Mouse (Mus musculus): ENCODE measurements around the gene Dhcr24.

Dhcr24 gene

DNA sequence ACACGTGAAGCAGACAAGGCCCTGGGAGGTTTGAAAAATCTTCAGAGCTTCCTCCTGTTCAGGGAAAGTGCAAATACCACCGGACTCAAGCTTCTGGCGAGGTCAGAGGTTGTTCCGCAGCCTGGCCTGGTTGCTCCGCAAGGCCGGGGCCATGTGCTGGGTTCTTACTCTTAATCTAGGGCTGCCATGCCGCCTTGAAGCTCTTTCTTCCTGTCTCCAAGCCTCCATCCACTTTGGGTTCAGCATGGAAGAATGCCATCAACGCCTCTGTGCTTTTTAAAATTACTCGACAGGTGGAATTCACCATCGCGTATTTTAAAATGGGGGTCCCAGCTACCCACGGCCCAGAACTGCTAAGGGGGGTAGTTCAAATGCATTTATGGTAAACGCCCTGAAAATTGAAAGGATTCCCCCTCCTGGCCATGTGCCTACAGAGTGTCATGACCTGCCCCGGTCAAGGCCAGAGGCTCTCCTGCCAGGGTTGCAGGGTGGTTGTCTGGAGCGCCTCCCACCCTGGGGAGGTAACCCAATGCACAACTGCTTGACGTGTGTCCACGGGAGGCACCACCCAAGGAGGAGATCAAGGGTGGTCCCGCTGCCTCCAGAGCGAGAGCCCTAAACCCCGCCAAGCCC is 509 bp upstream of the Dhcr24 start:
- DNase-seq (ENCODE audit: low spot score in 2 of 2): no peak

DNA sequence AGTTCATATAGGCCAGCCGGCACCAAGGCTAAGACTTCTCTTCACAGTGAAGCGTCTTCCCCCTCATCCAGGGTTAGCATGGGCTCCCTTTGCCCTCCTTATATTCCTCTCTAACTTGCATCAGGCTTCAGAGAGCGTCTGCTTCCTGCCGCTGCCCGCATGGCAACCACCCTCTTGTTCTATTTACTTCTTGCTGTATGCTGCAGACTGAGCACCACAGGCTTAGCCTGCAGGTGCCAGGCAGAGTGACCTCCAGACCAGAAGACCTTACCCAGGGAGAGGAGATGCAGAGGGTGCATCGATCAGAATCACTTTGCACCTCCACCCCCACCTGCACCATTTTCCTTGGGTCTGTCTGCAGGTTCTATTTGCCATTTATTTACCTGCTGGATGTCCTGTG is 1.2 kb downstream of the Dhcr24 start:
- no peak for DNase-seq (ENCODE audit: low spot score in 2 of 2)

DNA sequence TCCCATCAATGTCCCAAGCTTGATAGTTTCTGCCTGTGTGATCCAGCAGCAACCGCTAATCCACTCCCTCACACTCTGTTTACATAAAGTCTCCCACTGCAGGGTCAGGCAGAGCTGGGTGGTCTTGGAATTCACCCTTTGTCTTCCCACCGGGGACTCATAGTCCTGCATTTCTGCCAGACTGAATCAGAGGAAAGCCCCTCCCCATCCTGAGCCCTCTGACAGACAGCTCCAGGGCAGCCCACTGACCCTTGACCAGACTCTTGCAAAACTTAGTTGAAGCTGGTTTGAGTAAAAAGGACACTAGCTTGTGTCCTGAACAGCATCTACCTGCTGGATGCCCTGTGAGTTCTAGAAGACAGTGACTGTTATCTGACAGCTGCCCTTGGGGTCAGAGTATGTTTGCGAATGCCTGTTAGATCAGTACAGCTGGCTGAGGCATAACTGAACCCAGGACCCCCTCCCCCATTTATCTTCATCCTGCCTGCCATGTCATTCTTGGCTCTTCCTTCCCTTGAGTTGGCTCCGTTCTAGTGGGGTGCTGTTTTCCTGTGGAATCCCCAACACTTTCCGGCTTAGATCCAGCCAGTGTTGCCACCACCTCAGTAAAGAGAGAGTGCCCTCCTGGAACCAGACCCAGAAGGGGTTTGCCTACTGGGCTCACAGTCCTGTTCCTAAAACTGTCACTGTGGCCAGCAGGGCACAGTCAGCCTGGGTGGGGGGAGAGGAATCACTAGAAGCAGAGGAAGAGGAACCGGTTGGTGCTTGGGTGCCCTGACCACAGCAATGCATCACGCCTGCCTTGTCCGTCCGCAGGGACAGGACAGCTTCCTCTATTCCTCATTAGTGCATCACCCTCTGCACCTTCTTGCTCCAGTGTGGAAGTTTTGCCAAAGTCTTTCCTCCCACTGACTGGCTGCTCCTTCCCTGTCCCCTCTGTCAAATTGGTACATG is 2.3 kb downstream of the Dhcr24 start:
- DNase-seq (ENCODE audit: low spot score in 2 of 2): no peak

GRCm38 (mm10) chr4:106564161-106564560 is 3.3 kb downstream of the Dhcr24 start:
- DNase-seq (ENCODE audit: low spot score in 2 of 2): no peak

DNA sequence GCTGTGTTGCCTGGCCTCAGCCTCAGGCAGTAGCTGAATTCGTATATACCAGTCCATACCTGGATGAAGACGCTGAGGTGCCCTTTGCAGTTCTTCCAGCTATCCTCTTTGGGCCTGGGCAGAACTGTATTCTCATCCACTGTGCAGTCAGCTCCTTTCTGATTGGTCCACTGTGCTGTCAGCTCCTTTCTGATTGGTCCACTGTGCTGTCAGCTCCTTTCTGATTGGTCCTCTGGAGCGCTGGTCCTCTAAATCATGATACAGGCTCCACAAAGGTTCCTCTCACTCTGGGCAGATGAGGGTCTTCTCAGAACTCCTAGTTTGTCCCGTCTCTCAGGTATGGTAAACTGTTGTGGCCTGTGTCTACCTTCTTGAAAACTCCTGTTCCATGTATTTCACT is 8.8 kb downstream of the Dhcr24 start:
- no peak for DNase-seq (ENCODE audit: low spot score in 2 of 2)

DNA sequence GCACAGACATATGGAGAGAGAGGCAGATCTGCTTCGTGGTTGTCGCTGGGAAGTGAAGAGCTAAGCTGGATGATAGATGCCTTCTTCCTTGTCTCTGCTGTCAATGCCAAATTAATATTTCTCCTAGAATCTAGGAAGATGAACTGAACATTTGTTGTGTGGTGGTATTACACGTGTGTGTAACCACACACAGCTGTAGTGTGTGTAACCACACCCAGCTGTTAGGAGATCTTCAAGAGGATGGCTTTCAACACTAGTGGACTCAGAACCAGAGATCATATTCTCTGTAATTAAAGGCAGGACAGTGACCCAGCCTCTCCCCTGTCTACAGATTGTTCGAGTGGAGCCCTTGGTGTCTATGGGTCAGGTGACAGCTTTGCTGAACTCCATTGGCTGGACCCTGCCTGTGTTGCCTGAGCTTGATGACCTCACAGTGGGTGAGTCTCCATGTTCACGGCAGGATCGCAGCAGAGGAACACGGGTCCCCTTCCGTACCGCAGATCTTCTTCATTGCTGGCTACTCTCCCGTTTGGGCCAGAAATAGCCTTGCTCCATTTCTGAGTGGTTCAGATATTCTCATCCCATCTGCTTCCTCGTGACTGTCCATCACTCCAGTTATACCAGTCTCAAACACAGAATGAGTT is 10.4 kb downstream of the Dhcr24 start:
- no peak for DNase-seq (ENCODE audit: low spot score in 2 of 2)

- DNase-seq (ENCODE audit: low spot score in 2 of 2): no peak
Observed at GRCm38 (mm10) chr4:106575022-106575421, 14.2 kb downstream of the Dhcr24 start.

DNA sequence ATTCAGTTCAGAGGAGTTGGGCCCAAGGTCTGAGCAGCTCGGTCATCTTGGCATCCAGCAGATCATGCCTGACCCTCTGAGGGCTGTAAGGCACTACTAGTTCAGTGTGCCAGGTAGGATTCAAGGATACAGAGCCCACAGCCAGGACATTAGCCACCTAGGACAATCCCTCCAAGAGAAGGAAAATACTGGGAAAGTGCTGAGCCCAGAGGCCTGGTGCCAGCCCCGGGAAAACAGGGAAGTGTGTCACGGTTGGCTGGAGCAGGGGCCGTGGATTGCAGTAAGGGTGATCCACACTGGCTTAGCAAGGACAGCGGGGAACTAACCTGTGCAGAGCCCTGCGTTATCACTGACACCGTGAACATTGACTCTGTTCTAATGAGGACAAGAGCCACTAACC is 16.7 kb downstream of the Dhcr24 start:
- DNase-seq (ENCODE audit: low spot score in 2 of 2): no peak

DNA sequence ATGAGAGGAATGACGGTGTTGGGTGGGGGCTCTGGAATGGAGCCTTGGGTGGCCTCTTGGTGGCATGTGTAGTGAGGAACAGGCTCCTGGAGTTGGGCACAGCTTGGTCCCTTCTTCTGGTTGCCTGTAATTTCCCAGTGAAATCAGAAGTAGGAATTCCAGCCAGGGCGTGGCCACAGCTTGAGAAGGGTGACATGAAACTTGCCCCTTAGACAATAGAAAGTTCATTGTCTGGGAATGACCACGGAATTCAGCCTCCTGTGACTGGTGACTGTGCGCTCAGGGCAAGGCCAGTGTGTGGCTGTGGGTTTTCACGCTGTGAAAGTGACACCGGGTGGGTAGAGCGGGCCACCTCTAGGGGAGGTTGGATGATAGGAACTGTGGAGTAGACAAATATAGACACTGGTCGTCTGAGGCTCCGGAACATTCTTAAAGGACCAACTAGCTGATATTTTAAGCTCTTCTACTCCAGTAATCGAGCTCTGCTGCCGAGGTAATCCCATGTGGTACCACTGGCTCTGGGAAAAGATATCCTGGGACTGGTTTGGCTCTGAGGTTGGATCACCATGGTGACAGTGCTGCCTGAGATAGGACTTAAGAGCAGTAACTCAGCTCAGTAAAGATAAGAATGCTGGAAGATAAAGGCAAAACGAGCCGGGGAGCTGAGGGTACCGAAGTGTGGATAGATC is 20.5 kb downstream of the Dhcr24 start:
- DNase-seq (ENCODE audit: low spot score in 2 of 2): no peak

DNA sequence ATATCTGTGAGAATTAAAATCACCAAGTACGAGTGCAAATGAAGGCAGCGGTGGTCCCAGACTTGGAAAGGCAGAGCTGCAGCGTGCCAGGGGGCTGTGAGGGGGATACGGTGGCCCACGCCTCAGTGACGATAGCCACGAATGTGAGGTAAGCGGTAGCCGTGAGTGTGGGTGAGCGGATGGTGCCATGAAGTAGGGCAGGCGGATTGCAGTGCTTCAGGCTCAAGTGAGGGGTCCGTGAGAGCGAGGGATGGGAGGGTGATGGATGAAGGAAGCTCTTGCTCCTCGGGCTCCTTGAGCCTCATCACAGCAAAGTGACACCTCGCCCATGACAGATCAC is 21.0 kb downstream of the Dhcr24 start:
- no peak for DNase-seq (ENCODE audit: low spot score in 2 of 2)

GRCm38 (mm10) chr4:106582428-106583153 is 21.8 kb downstream of the Dhcr24 start:
- peak in 1 of 2 experiments; percentile 23 for DNase-seq (ENCODE audit: low spot score in 2 of 2)

- DNase-seq (ENCODE audit: low spot score in 2 of 2): no peak
Observed at GRCm38 (mm10) chr4:106584665-106585064, 23.8 kb downstream of the Dhcr24 start.

- DNase-seq (ENCODE audit: low spot score in 2 of 2): no peak
Observed at GRCm38 (mm10) chr4:106587075-106587474, 26.2 kb downstream of the Dhcr24 start.

DNA sequence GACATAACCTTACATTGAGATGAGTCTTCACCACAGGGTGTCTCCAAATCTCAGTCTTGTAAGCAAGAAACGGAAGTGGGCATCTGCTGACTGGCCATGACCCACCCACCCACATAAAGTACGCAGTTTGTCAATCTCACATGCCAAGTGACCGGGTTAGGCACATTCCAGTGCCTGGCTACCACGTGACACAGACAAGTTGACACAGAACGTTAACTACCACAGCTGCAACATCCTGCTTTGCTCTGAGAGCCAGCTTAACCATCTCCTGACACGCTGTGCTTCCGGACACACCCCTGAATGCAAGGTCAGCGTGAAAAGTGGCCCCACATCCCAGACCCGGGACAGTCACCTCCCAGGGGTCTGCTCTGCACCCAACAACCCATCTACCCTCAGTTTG is 29.3 kb downstream of the Dhcr24 start:
- DNase-seq (ENCODE audit: low spot score in 2 of 2): no peak

DNA sequence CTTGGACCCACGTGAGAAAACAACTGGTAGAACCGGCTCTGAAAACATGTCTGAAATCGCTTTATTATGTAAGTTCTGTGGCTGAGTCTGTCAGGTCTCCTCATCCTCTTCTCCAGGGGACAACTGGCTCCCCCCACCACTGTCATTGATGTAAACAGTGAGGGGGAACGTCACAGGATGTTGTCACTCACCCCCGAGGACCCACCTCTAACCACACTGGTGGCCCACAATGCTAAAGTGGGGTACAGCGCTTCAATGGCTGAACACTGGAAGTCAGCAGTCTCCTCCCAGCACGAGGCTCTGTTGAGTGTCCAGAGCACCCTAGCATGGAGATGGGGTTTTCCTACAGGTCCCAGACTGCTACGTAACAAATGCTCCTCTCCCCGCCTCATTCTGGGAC is 30.0 kb downstream of the Dhcr24 start:
- DNase-seq (ENCODE audit: low spot score in 2 of 2): no peak

DNA sequence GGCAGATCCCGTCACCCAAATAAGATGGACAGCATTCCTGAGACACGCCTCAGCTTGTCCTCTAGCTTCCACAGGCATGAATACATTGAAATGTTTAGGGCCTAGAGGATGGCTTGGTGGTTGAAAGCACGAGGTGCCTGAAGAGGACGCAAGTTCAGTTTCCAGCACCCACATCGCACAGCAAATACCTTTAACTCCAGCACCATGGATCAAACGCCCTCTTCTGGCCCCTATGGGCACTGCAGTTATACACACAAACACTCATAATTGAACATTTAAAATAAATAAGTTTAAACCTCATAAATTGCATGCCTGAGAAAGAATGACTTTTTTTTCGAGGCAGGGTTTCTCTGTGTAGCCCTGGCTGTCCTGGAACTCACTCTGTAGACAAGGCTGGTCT is 32.8 kb downstream of the Dhcr24 start:
- DNase-seq (ENCODE audit: low spot score in 2 of 2): no peak

DNA sequence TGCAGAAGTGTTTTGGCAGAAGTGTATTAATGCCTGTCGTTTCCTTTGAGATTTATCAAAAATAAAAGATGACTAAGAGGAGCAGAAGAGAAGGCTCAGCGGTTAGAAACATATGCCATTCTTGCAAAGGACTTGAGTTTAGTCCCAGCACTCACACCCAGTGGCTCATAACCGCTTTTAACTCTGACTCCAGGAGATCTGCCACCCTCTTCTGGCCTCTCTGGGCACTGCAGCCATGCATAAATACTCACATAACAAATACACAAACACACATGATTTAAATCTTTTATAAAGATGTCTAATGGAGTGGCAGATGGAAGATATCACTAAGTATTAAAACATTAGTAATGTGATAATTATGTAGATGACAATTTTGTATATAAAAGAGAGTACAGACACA is 35.4 kb downstream of the Dhcr24 start:
- no peak for DNase-seq (ENCODE audit: low spot score in 2 of 2)

- no peak for DNase-seq (ENCODE audit: low spot score in 2 of 2)
Observed at GRCm38 (mm10) chr4:106597055-106597454, 36.2 kb downstream of the Dhcr24 start.

GRCm38 (mm10) chr4:106597741-106598140 is 36.9 kb downstream of the Dhcr24 start:
- no peak for DNase-seq (ENCODE audit: low spot score in 2 of 2)

DNA sequence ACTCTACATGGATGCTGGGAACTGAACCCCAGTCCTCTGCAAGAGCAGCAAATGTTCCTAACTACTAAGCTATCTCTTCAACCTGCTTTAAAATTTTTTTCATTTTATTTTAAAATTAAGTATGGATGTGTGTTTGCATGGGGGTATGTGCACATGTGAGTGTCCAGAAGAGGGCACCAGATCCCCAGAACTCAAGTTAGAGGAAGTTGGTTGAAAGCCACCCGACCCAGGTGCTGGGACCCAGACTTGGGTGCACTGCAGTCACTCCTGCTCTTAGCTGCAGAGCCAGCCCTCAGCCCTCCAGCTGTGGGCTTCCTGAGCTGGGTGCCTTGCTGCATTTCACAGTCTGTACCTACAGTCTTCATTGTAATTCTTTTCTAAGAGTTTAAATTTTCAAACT is 38.6 kb downstream of the Dhcr24 start:
- DNase-seq (ENCODE audit: low spot score in 2 of 2): no peak

DNA sequence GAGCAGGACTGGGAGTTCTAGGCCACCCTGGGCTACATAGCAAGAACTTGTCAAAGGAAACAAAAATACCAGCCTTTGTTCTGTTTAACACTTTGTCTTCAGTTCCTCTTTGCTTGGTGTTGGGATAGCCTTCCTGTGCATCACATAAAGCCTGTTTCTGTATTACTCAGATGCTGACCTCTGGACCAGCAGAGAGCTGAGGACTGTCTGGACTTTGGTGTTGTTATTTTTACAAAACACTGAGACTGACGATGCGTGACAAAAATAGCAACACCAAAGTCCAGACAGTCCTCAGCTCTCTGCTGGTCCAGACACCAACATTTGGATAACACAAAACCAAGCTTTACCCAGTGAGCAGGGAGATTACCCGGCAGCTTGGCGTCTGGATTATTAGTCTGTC is 39.9 kb downstream of the Dhcr24 start:
- no peak for DNase-seq (ENCODE audit: low spot score in 2 of 2)

Data from spleen, postnatal 4 days (tissue).